Mouse (Mus musculus): Measurements from ENCODE around the gene Mmd. TPM values are rescaled to one million over a fixed set of nuclear protein-coding genes. Genes with fewer than 3 reads are reported as not detected.

The Mmd gene
- polyA plus RNA-seq, 1 experiment = 3.4 TPM

DNA sequence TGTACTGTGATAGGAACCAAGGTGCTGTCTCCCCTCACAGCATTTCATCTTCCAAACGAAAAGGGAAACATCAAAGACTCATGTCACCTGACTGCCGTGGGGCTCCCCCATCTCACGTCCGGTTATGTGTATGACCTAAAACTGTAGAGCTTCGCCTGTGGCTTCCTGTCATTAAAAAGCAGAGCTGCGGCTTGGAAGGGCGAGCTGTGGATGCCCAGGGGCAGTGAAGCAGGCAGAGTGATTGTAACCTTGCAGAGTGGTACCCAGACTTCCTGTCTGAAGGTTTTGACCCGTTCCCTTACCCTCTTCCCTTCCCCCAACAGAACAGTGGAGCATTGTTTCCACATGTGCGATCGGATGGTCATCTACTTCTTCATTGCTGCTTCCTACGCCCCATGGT is 14.9 kb downstream of the Mmd start:
- TF ChIP-seq GATA1 (IDR thresholded peaks at IDR 0.05; ENCODE audit: low read length) = no peak

DNA sequence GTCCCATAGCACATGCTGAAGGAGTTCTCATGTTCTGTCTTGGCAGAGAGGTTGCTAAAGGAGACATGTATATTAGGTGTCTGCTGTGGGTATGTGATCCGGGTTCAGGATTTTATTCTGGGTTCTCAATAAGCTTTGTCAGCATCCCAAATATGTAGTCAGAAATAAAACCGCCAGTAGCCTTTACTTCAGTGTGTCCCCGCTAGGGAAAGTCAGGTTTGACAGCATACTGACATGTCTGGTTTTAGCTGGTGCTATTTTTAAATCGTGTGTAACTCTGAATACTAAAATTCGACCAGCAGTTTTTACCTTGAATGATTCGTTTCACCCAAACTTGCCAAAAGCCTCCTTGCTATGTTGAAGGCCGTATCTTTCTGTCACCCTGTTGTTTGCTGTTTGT is 16.3 kb downstream of the Mmd start:
- TF ChIP-seq GATA1 (IDR thresholded peaks at IDR 0.05; ENCODE audit: low read length) = no peak

- no peak for TF ChIP-seq GATA1 (IDR thresholded peaks at IDR 0.05; ENCODE audit: low read length)
Observed at GRCm38 (mm10) chr11:90268934-90269333, 19.7 kb downstream of the Mmd start.

- TF ChIP-seq GATA1 (IDR thresholded peaks at IDR 0.05; ENCODE audit: low read length) = no peak
Observed at GRCm38 (mm10) chr11:90269398-90270123, 20.3 kb downstream of the Mmd start.

DNA sequence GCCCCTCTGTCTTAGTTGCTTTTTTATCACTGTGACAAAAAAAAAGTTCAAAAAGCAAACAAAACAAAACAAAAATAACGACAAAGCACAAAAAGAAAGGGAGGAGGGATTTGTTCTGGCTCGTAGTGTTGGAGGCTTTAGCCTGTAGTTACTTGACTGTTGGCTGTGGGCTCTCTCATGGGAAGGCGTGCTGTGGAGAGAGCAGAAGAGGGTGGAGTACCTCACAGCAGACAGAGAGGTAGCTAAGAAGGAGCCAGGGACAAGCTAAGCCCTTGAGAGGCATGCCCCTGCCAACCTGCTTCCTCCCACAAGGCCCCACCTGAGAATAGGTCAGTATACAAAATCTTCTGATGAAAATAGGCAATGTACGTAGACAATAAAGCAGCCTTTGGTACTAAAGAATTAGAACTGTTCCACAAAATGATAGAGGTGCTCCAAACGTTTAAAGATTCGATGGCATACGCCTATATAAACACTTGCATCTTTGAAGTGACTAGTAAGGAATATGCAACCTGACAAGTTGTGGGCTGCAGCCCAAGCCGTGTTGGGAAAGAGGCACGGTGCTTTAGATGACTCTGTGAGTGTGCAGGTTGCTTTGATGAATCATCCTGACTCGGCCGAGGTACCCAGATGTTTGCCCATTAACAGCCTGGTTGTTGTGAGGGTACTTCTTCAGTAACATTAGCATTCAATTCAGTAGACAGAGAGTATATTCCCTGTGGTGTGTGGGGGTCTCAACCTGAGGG is 21.0 kb downstream of the Mmd start:
- TF ChIP-seq GATA1 (IDR thresholded peaks at IDR 0.05; ENCODE audit: low read length) = no peak

- TF ChIP-seq GATA1 (IDR thresholded peaks at IDR 0.05; ENCODE audit: low read length) = no peak
Observed at GRCm38 (mm10) chr11:90274187-90274586, 24.9 kb downstream of the Mmd start.

DNA sequence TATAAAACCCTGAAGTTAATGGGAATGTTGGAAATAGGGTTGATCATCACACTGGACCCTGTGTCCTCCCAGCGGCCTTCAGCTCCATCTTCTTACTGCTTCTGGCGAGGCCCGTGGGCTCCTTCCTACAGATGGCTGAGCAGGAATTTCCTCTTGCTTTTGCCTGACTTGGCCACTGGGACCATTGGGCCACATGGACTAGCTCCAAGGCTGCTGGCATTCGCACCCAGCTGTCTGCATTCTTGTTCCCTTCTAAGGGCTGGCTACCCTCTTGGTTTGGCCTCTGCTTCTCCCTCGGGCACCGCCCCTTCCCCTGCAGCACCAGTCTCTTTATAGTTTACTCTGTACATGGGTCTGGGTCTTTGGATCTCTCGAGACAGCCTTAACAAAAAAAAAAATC is 26.4 kb downstream of the Mmd start:
- TF ChIP-seq GATA1 (IDR thresholded peaks at IDR 0.05; ENCODE audit: low read length) = no peak

GRCm38 (mm10) chr11:90276150-90276549 is 26.9 kb downstream of the Mmd start:
- no peak for TF ChIP-seq GATA1 (IDR thresholded peaks at IDR 0.05; ENCODE audit: low read length)

DNA sequence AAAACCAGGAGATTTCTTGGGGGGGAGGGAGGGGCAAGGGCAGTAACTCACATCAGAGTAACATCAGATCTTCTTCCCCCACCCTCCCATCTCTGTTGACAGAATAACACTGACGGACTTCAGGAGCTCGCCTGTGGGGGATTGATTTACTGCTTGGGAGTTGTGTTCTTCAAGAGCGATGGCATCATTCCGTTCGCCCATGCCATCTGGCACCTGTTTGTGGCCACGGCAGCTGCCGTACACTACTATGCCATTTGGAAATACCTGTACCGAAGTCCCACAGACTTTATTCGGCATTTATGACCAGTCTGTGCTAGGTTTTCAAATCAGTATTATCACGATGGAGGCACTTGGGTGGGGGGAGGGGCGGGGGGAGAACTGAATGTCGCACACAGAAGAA is 27.3 kb downstream of the Mmd start:
- no peak for TF ChIP-seq GATA1 (IDR thresholded peaks at IDR 0.05; ENCODE audit: low read length)

- no peak for TF ChIP-seq GATA1 (IDR thresholded peaks at IDR 0.05; ENCODE audit: low read length)
Observed at GRCm38 (mm10) chr11:90280069-90280468, 30.8 kb downstream of the Mmd start.

- TF ChIP-seq GATA1 (IDR thresholded peaks at IDR 0.05; ENCODE audit: low read length) = no peak
Observed at GRCm38 (mm10) chr11:90283159-90283558, 33.9 kb downstream of the Mmd start.

GRCm38 (mm10) chr11:90283601-90284000 is 34.3 kb downstream of the Mmd start:
- no peak for TF ChIP-seq GATA1 (IDR thresholded peaks at IDR 0.05; ENCODE audit: low read length)

GRCm38 (mm10) chr11:90284079-90284478 is 34.8 kb downstream of the Mmd start:
- TF ChIP-seq GATA1 (IDR thresholded peaks at IDR 0.05; ENCODE audit: low read length) = no peak

DNA sequence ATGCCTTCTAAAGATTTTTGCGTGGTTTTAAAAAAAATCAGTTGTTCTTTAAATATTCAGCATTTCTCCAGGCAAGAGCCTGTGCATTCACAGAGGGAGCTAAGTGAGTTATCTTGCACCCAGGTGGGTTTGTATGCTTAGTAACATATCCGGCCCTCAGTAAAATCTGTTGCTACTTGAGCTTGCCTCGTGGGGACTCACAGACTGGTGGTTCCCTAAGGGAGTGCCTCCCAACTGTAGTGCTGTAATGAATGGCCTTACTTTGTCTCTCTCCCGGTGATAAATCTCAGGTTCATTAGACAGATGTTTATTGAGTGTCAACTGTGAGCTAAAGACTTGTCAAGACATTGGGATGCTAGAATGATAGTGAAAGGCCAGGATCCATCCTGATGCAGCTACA is 35.4 kb downstream of the Mmd start:
- no peak for TF ChIP-seq GATA1 (IDR thresholded peaks at IDR 0.05; ENCODE audit: low read length)

GRCm38 (mm10) chr11:90286550-90287154 is 37.4 kb downstream of the Mmd start:
- no peak for TF ChIP-seq GATA1 (IDR thresholded peaks at IDR 0.05; ENCODE audit: low read length)

GRCm38 (mm10) chr11:90291156-90291555 is 41.9 kb downstream of the Mmd start:
- no peak for TF ChIP-seq GATA1 (IDR thresholded peaks at IDR 0.05; ENCODE audit: low read length)

DNA sequence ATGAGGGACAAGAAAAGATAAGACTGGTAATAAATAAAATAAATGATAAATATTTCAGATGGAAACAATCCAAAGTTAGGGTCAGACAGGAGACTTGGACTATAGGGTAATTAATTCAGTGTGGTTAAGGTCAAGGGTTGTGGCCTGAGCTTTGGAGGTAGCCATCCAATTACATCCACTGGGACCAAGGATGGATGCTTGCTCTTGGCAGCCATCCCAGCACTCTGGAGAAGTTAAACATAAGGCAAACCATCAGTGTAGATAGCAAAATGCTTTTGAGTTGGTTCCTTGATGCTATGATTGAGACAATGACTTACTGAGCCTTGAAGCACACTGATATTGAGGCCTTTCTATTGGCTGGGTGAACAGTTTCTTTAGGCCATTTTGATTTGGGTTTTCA is 43.5 kb downstream of the Mmd start:
- TF ChIP-seq GATA1 (IDR thresholded peaks at IDR 0.05; ENCODE audit: low read length) = no peak

Measured in G1E-ER4 (cell line).